Mouse (Mus musculus) adipocyte (in vitro differentiated cells): Measurements from ENCODE around the gene Gm14496.
"Not testable (repeated sequence)": the region's sequence is repeated elsewhere in the genome, so short reads cannot be mapped to it uniquely, and the experiment has no call there.

Experiments
- DNase-seq: peaks from one replicate; pipeline ENCODE4 v3.0.0-alpha.2; 2016; ENCODE audit warnings: low spot score

The Gm14496 gene

GRCm38 (mm10) chr2:181990829-181991228 is at the start of gene Gm14496:
Gm14496 (plus strand) TSS chr2:181991129.
- DNase-seq: no peak

DNA sequence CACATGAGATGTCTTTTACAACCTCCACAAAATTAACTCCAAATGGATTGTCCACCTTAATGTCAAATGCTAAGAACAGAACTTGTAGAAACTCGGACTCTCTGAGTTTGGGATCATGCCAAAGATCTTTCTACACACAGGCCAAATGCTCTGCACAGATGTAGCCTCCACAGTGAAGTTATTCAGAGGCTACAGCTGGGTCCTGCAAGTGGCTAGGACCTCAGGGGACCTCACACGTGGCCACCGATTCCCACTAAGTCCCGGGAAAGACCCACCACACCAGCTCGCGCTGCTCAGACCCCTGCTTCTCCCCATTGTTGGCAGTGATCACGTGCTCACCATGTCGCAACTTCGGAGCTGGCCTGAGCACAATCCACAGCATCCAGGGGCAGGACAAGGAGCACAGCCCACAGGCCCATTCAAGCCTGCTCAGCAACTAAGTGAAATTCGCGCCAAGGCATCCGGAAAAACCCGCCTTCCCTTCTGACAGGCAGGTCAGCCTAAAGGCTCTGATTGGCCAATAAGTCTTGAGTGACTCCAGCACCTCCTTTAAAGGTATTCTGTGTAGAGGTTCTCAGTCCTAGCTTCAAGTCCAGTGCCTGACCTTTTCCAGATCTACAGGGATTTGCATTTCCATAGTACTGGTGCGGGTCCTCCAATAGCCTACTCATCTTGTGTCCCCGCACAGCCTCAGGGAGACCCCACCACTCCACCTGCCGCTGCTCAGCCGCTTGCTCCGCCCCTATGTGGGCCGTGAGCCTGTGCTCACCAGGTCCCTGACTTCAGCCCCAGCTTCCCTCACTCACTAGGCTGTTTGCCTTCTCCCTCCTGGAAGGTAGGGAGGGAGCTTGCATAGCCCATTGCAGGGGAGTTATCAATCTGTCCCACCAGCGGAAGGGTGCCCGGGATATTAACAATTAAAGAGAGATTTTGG is 37.9 kb upstream of the Gm14496 start:
- DNase-seq: not testable (repeated sequence)

DNA sequence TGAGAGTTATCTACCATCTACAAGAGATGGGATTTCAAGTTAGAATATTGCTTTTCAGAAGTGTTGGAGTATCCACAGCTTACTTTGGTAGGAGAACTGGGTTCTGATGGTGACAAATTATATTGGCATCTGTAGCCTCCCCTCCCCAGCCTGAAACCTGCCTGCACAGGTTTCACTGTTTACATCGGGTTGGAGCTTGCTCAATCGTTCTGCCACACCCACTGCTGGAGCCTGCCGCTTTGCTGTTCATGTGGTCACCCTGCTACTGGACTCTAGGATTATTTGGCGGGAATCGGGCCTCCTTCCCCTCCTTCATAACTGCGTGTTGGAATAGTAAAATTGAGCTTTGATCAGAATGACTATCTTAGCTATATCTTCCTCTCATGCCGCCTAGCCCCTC is 22.5 kb upstream of the Gm14496 start:
- DNase-seq: no peak

DNA sequence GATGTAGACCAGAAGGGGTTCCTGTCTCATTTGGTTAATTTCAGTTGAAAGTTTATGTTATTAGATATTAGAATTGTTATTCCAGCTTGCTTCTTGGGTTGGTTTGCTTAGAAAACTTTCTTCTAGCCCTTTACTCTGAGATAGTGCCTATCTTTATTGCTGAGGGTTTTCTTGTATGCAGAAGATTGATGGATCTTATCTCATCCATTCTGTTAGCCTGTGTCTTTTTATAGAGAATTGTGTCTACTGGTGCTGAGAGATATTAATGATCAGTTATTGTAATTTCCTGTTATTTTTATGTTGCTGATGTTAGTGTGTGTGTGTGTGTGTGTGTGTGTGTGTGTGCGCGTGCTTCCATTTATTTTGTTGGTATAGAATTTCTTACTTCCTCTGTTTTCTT is 21.7 kb upstream of the Gm14496 start:
- DNase-seq: no peak

DNA sequence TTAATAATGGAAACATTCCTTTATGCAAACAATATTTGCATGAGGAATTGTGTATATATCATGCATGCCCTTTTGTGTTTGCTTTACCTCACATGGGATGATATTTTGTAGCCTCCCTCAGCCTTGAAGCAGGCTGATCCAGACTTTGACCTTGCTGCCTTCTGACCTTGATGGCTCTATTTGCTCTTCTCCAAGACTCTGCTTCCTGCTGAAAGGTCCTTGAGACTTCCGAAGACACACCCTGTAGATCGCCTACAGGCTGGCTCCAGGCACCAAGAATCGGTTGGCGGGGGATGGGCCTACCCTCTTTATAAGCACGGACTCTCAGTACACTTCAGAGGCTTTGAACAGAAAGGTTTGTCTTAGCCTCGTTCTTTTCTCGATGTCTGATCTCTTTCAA is 9.0 kb upstream of the Gm14496 start:
- not testable (repeated sequence) for DNase-seq
